Mouse (Mus musculus): ENCODE measurements around the gene Fam19a2. TPM values are rescaled to one million over a fixed set of nuclear protein-coding genes. Genes with fewer than 3 reads are reported as not detected.

Fam19a2 gene
- total RNA-seq, 2 experiments from 2014 or later = 71.4 to 79.2 TPM

- intact Hi-C loops (cut with DNase I) = no loop called here
These were observed 261.6 kb downstream of the Fam19a2 start for GRCm38 (mm10) chr10:123525424-123525823.

GRCm38 (mm10) chr10:123526059-123526458 is 262.3 kb downstream of the Fam19a2 start:
- DNase-seq (ENCODE audit: low spot score in 2 of 2) = no peak
- intact Hi-C loops (cut with DNase I) = no loop called here

More at GRCm38 (mm10) chr10:123525424-123525823, 261.6 kb downstream of the Fam19a2 start:
- no peak for DNase-seq (ENCODE audit: low spot score in 2 of 2)

GRCm38 (mm10) chr10:123536143-123536542 is 272.3 kb downstream of the Fam19a2 start:
- DNase-seq (ENCODE audit: low spot score in 2 of 2) = no peak
- intact Hi-C loops (cut with DNase I) = no loop called here

- peak in 1 of 2 experiments; percentile 7 for DNase-seq (ENCODE audit: low spot score in 2 of 2)
- intact Hi-C loops (cut with DNase I) = no loop called here
These were observed 284.6 kb downstream of the Fam19a2 start for GRCm38 (mm10) chr10:123548391-123548790.

GRCm38 (mm10) chr10:123567677-123568076 is 303.9 kb downstream of the Fam19a2 start:
- intact Hi-C loops (cut with DNase I) = no loop called here
- DNase-seq (ENCODE audit: low spot score in 2 of 2) = no peak

- intact Hi-C loops (cut with DNase I) = no loop called here
- no peak for DNase-seq (ENCODE audit: low spot score in 2 of 2)
These were observed 306.9 kb downstream of the Fam19a2 start for GRCm38 (mm10) chr10:123570616-123571188.

GRCm38 (mm10) chr10:123572342-123573070 is 308.7 kb downstream of the Fam19a2 start:
- DNase-seq (ENCODE audit: low spot score in 2 of 2) = peak; percentile 27 to 29
- intact Hi-C loops (cut with DNase I) = no loop called here

GRCm38 (mm10) chr10:123577823-123578222 is 314.0 kb downstream of the Fam19a2 start:
- intact Hi-C loops (cut with DNase I) = no loop called here
- peak in 1 of 2 experiments; percentile 42 for DNase-seq (ENCODE audit: low spot score in 2 of 2)

GRCm38 (mm10) chr10:123579012-123579411 is 315.2 kb downstream of the Fam19a2 start:
- intact Hi-C loops (cut with DNase I) = no loop called here
- no peak for DNase-seq (ENCODE audit: low spot score in 2 of 2)

- DNase-seq (ENCODE audit: low spot score in 2 of 2) = no peak
- intact Hi-C loops (cut with DNase I) = no loop called here
These were observed 331.2 kb downstream of the Fam19a2 start for GRCm38 (mm10) chr10:123595043-123595442.

GRCm38 (mm10) chr10:123597059-123597458 is 333.3 kb downstream of the Fam19a2 start:
- intact Hi-C loops (cut with DNase I) = no loop called here
- DNase-seq (ENCODE audit: low spot score in 2 of 2) = no peak

- no peak for DNase-seq (ENCODE audit: low spot score in 2 of 2)
- intact Hi-C loops (cut with DNase I) = no loop called here
These were observed 341.9 kb downstream of the Fam19a2 start for GRCm38 (mm10) chr10:123605671-123606070.

- intact Hi-C loops (cut with DNase I) = no loop called here
- no peak for DNase-seq (ENCODE audit: low spot score in 2 of 2)
These were observed 362.9 kb downstream of the Fam19a2 start for GRCm38 (mm10) chr10:123626691-123627090.

- DNase-seq (ENCODE audit: low spot score in 2 of 2) = no peak
- intact Hi-C loops (cut with DNase I) = no loop called here
These were observed 365.5 kb downstream of the Fam19a2 start for GRCm38 (mm10) chr10:123629248-123629744.

GRCm38 (mm10) chr10:123632029-123632428 is 368.2 kb downstream of the Fam19a2 start:
- intact Hi-C loops (cut with DNase I) = no loop called here
- DNase-seq (ENCODE audit: low spot score in 2 of 2) = no peak

GRCm38 (mm10) chr10:123636655-123637054 is 372.9 kb downstream of the Fam19a2 start:
- intact Hi-C loops (cut with DNase I) = no loop called here
- no peak for DNase-seq (ENCODE audit: low spot score in 2 of 2)

- no peak for DNase-seq (ENCODE audit: low spot score in 2 of 2)
- intact Hi-C loops (cut with DNase I) = no loop called here
These were observed 373.7 kb downstream of the Fam19a2 start for GRCm38 (mm10) chr10:123637496-123637895.

GRCm38 (mm10) chr10:123645568-123645967 is 381.8 kb downstream of the Fam19a2 start:
- no peak for DNase-seq (ENCODE audit: low spot score in 2 of 2)
- intact Hi-C loops (cut with DNase I) = no loop called here

- intact Hi-C loops (cut with DNase I) = no loop called here
- no peak for DNase-seq (ENCODE audit: low spot score in 2 of 2)
These were observed 407.4 kb downstream of the Fam19a2 start for GRCm38 (mm10) chr10:123671208-123671607.

GRCm38 (mm10) chr10:123678284-123678864 is 414.6 kb downstream of the Fam19a2 start:
- intact Hi-C loops (cut with DNase I) = no loop called here

More at GRCm38 (mm10) chr10:123678284-123678864, 414.6 kb downstream of the Fam19a2 start:
- no peak for DNase-seq (ENCODE audit: low spot score in 2 of 2)

All from left cerebral cortex, postnatal 14 days (tissue).